8 mouse cellular contexts compared by ENCODE assay signal in genomic region chr13:104792184-104792583, GRCm38 (mm10). TPM values are rescaled to one million over a fixed set of nuclear protein-coding genes. Genes with fewer than 3 reads are reported as not detected.
DNase-seq lines count a peak whose midpoint lies in the region; ATAC-seq lines count a peak whose summit lies in the region.

Gene Srek1ip1 (plus strand): TSS chr13:104792484.

- H3K4me3 ChIP-seq in midbrain, embryonic 13.5 days (replicated peaks) = no peak within 1 kb of the TSS

- H3K27me3 ChIP-seq in midbrain, embryonic 13.5 days = no peaks in the 10 kb centered on the region

- ATAC-seq in activated CD4-positive, CD25-positive, alpha-beta regulatory T cell, adult 4 months = no peak
- no peak for ATAC-seq in inflammation-experienced regulatory T-cells, adult 6 months
- no peak for ATAC-seq in midbrain, embryonic 13.5 days

- H3K36me3 ChIP-seq in midbrain, embryonic 13.5 days = peaks cover 22% of the 10 kb centered on the region

- no peak for DNase-seq in frontal cortex, adult 2 months (ENCODE audit: extremely low spot score in 1 of 2, low spot score in 1 of 2)
- DNase-seq in frontal cortex, postnatal 10 days (ENCODE audit: low spot score in 2 of 2) = no peak
- no peak for DNase-seq in gastrocnemius, adult 8-10 months (ENCODE audit: low spot score in 2 of 2)
- DNase-seq in MN1 (ENCODE audit: low spot score) = no peak
- DNase-seq in retina, embryonic 14.5 days (ENCODE audit: low spot score) = no peak

- H3K9ac ChIP-seq in midbrain, embryonic 13.5 days (replicated peaks) = no peak within 1 kb of the TSS

- H3K4me2 ChIP-seq in midbrain, embryonic 13.5 days (replicated peaks) = no peak within 1 kb of the TSS

- WGBS in midbrain, embryonic 13.5 days = 92% methylated on average over 11 of the region's 11 CpGs

- no peaks in the 10 kb centered on the region for H3K9me3 ChIP-seq in midbrain, embryonic 13.5 days

- no peak within 1 kb of the TSS for H3K27ac ChIP-seq in midbrain, embryonic 13.5 days

- no peaks in the 10 kb centered on the region for H3K4me1 ChIP-seq in midbrain, embryonic 13.5 days (replicated peaks)

RNA-seq across cellular contexts. Expression of gene Srek1ip1, which starts in this region (rescaled TPM):
- 19.7 and 21.4 TPM in 2 replicates for polyA plus RNA-seq in frontal cortex, adult 2 months (2012; rRNA removed)
- polyA plus RNA-seq in activated CD4-positive, CD25-positive, alpha-beta regulatory T cell, adult 4 months (2017; shearing (Covaris generic)) = 10 to 100 TPM; 14.8 to 17.9 TPM
- total RNA-seq in gastrocnemius, adult 8-10 months (2022) = 10 to 100 TPM; 10.2 to 14.5 (median 12.0) TPM
- polyA plus RNA-seq in inflammation-experienced regulatory T-cells, adult 6 months (2017; shearing (Covaris generic)) = 10 to 100 TPM; 10.8 to 17.0 (median 14.7) TPM
- 22.6 and 22.7 TPM in 2 replicates for polyA plus RNA-seq in midbrain, embryonic 13.5 days (2015; fragmentation: Nextera tagmentation; extraction: Ambion mirVana)
